Mouse (Mus musculus): ENCODE measurements at regions not wholly inside any gene's neighbourhood (a gene's known extent, or its start where the extent isn't known, plus 50 kb on each side); places are given as distances from the start of the nearest gene placed in this dataset.

DNA sequence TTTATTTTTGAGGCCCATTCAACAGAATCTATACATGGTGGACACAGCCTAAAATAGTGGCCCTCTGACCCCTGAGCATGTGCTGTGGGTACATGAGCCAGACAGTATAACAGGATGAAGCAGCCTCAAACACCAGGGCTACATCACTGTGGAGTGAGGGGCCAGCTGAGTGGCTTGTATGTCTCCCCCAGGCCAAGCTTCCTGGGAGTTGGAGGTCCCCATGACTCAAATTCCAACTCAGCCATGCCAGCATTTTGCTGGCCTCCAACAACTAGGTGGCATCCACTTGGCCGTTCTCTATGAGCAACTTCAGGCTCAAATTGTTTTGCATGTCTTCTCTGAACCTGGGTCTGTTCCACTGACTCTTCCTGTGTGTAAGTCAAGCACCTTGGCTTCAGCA, 121.5 kb downstream of the Emx2 start:
- H3K36me3 ChIP-seq (ENCODE audit: control insufficient read depth, insufficient read depth, low read length), result no peaks in the 10 kb centered on the region
- no peak overlapping the region for H3K9ac ChIP-seq (replicated peaks; ENCODE audit: low read depth, low read length)
- H3K9me3 ChIP-seq (ENCODE audit: control insufficient read depth, low read depth, low read length), result no peaks in the 10 kb centered on the region
- no peak overlapping the region for H3K4me3 ChIP-seq (ENCODE audit: low read depth, low read length)
- H3K4me2 ChIP-seq (replicated peaks; ENCODE audit: low read depth, low read length), result no peak overlapping the region
- H3K27me3 ChIP-seq (ENCODE audit: control insufficient read depth, insufficient read depth, low read length), result no peaks in the 10 kb centered on the region
- H3K27ac ChIP-seq (ENCODE audit: low read length), result no peak overlapping the region
- no peaks in the 10 kb centered on the region for H3K4me1 ChIP-seq (ENCODE audit: control insufficient read depth, insufficient read depth, low read length)
- 83% methylated on average over 1 of the region's 1 CpGs for WGBS
- no peak for ATAC-seq (ENCODE audit: insufficient number of reproducible peaks, insufficient read depth, low FRiP score, low read depth)

DNA sequence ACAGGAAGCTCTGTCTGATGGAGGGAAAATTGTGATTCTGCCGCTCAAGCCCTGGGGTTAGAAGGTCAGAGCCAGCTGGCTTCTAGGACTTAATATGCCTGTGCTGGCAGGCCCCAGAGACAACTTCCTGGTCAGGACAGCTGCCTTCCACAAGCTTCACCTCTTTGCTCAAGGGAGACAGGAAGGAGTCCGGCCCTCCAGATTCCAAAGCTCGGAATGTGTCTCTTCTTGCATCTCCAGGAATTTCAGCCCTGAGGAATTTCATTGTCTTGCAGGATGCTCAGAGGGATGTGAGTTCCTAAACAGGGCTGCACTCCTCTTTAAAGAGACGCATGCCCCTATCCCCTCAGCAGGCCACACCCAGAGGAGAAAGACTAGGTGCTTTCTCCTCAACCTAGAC, 127.7 kb downstream of the Emx2 start:
- Histone ChIP-seq H3K36me3 (ENCODE audit: control insufficient read depth, insufficient read depth, low read length) (no peaks in the 10 kb centered on the region), H3K9me3 (ENCODE audit: control insufficient read depth, low read depth, low read length) (no peaks in the 10 kb centered on the region), H3K27me3 (ENCODE audit: control insufficient read depth, insufficient read depth, low read length) (no peaks in the 10 kb centered on the region), H3K4me1 (ENCODE audit: control insufficient read depth, insufficient read depth, low read length) (0 out of 2 replicates have a peak, but pooled peaks cover 4% of the 10 kb centered on the region), H3K4me3 (ENCODE audit: low read depth, low read length) (no peak overlapping the region), H3K9ac (replicated peaks; ENCODE audit: low read depth, low read length) (no peak overlapping the region), H3K27ac (ENCODE audit: low read length) (no peak overlapping the region), H3K4me2 (replicated peaks; ENCODE audit: low read depth, low read length) (no peak overlapping the region)
- 32% methylated on average over 4 of the region's 4 CpGs for WGBS
- ATAC-seq (ENCODE audit: insufficient number of reproducible peaks, insufficient read depth, low FRiP score, low read depth), result no peak

DNA sequence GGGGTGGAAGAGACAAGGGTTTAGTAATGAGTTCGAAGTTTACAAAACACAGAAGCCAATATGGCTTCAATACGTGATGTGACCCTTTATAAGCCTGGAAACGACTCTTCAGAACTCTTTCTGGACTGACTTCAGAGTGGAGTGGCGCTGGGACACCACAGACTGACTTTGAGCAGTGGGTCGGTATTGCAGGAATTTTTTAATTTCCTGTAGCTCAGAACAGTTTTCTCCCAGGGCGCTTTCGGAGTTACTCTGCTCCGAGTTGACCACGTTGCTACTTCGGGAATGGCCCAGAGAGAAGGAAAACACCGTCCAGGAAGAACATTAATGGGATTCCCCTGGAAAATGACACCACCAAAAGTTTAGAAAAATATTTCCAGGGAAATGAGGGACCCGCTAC, 129.1 kb downstream of the Emx2 start:
- Histone ChIP-seq H3K4me1 (ENCODE audit: control insufficient read depth, insufficient read depth, low read length) (0 out of 2 replicates have a peak, but pooled peaks cover 4% of the 10 kb centered on the region), H3K9me3 (ENCODE audit: control insufficient read depth, low read depth, low read length) (no peaks in the 10 kb centered on the region), H3K27ac (ENCODE audit: low read length) (no peak overlapping the region), H3K36me3 (ENCODE audit: control insufficient read depth, insufficient read depth, low read length) (no peaks in the 10 kb centered on the region), H3K27me3 (ENCODE audit: control insufficient read depth, insufficient read depth, low read length) (no peaks in the 10 kb centered on the region), H3K4me2 (replicated peaks; ENCODE audit: low read depth, low read length) (no peak overlapping the region), H3K9ac (replicated peaks; ENCODE audit: low read depth, low read length) (no peak overlapping the region), H3K4me3 (ENCODE audit: low read depth, low read length) (no peak overlapping the region)
- WGBS, result 69% methylated on average over 12 of the region's 12 CpGs
- no peak for ATAC-seq (ENCODE audit: insufficient number of reproducible peaks, insufficient read depth, low FRiP score, low read depth)

DNA sequence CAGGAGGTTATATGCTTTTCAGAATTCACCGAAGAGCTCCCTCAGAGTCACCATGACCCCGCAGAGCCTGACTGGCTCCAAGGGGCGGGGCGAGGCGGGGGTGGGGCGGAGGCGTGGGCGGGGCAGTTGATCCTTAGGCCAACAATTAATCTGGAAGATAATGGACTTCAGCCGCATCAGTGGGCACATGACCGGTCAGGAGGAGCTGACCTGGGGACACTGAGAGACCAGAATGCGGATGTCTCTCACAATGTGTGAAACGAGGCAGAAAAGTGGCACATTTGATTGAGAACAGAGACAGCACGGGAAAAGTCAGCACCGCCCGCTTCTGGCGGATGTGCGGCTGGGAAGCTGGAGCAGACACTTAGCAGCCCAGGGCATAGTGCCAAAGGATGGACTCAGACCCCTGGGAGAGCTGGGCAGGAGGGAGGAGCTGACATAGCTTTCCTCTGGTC, 129.9 kb downstream of the Emx2 start:
- Histone ChIP-seq H3K4me2 (replicated peaks; ENCODE audit: low read depth, low read length) (peak overlapping the region; percentile 44), H3K4me1 (ENCODE audit: control insufficient read depth, insufficient read depth, low read length) (0 out of 2 replicates have a peak, but pooled peaks cover 4% of the 10 kb centered on the region), H3K27me3 (ENCODE audit: control insufficient read depth, insufficient read depth, low read length) (no peaks in the 10 kb centered on the region), H3K36me3 (ENCODE audit: control insufficient read depth, insufficient read depth, low read length) (no peaks in the 10 kb centered on the region), H3K9ac (replicated peaks; ENCODE audit: low read depth, low read length) (no peak overlapping the region), H3K9me3 (ENCODE audit: control insufficient read depth, low read depth, low read length) (no peaks in the 10 kb centered on the region), H3K4me3 (ENCODE audit: low read depth, low read length) (peak overlapping the region; percentile 14; the same call in 1 of the 2 replicates), H3K27ac (ENCODE audit: low read length) (no peak overlapping the region)
- no peak; the same call in 1 of the 2 replicates for ATAC-seq (ENCODE audit: insufficient number of reproducible peaks, insufficient read depth, low FRiP score, low read depth)
- WGBS, result 15% methylated on average over 17 of the region's 17 CpGs

DNA sequence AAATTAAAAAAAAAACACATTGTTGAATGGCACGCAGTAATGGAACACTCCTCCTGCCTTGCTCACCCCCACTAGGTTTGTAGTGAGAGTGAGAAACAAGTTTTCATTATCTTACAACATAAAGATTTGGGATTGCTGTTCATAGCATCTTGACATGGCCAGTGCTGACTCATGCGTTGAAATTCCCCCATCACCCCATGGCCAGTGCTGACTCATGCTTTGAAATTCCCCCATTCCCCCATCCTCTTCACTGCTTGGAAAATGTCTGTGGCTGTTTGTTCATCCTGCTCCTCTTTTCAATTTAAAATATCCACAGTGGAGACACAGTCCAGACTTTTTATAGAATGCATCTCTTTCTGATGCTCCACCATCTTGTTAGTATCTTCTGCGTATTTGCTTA, 131.8 kb downstream of the Emx2 start:
- no peak overlapping the region for H3K9ac ChIP-seq (replicated peaks; ENCODE audit: low read depth, low read length)
- ATAC-seq (ENCODE audit: insufficient number of reproducible peaks, insufficient read depth, low FRiP score, low read depth), result no peak
- 89% methylated on average over 3 of the region's 3 CpGs for WGBS

DNA sequence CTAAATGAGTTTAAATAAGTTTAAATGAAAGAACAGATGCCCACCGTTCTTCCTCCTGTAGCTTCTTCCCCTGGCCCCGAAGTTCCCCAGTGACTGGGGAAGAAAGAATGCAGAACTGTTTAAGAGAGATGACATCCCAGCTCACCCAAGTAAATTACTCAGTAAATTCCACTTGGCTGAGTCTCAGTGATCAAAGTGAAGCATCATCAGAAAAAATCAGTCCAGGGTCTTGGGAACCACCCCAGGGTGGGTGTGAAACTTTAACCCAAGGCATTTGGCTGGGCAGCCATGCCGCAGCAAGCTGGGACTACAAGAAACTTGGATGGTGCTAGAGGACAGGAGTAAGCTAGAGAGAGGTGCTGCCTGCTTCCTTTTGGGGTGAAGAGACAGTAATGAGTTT, 133.9 kb downstream of the Emx2 start:
- Histone ChIP-seq H3K27ac (ENCODE audit: low read length) (no peak overlapping the region), H3K27me3 (ENCODE audit: control insufficient read depth, insufficient read depth, low read length) (no peaks in the 10 kb centered on the region), H3K4me1 (ENCODE audit: control insufficient read depth, insufficient read depth, low read length) (0 out of 2 replicates have a peak, but pooled peaks cover 4% of the 10 kb centered on the region), H3K9ac (replicated peaks; ENCODE audit: low read depth, low read length) (no peak overlapping the region), H3K4me2 (replicated peaks; ENCODE audit: low read depth, low read length) (no peak overlapping the region), H3K4me3 (ENCODE audit: low read depth, low read length) (no peak overlapping the region), H3K9me3 (ENCODE audit: control insufficient read depth, low read depth, low read length) (no peaks in the 10 kb centered on the region), H3K36me3 (ENCODE audit: control insufficient read depth, insufficient read depth, low read length) (no peaks in the 10 kb centered on the region)
- 49% methylated on average over 3 of the region's 3 CpGs for WGBS
- no peak for ATAC-seq (ENCODE audit: insufficient number of reproducible peaks, insufficient read depth, low FRiP score, low read depth)

More for the DNA sequence above, 131.8 kb downstream of the Emx2 start:
- no peak overlapping the region for H3K4me2 ChIP-seq (replicated peaks; ENCODE audit: low read depth, low read length)
- H3K4me3 ChIP-seq (ENCODE audit: low read depth, low read length), result no peak overlapping the region
- no peak overlapping the region for H3K27ac ChIP-seq (ENCODE audit: low read length)
- H3K4me1 ChIP-seq (ENCODE audit: control insufficient read depth, insufficient read depth, low read length), result 0 out of 2 replicates have a peak, but pooled peaks cover 4% of the 10 kb centered on the region
- H3K36me3 ChIP-seq (ENCODE audit: control insufficient read depth, insufficient read depth, low read length), result no peaks in the 10 kb centered on the region
- no peaks in the 10 kb centered on the region for H3K9me3 ChIP-seq (ENCODE audit: control insufficient read depth, low read depth, low read length)
- H3K27me3 ChIP-seq (ENCODE audit: control insufficient read depth, insufficient read depth, low read length), result no peaks in the 10 kb centered on the region

DNA sequence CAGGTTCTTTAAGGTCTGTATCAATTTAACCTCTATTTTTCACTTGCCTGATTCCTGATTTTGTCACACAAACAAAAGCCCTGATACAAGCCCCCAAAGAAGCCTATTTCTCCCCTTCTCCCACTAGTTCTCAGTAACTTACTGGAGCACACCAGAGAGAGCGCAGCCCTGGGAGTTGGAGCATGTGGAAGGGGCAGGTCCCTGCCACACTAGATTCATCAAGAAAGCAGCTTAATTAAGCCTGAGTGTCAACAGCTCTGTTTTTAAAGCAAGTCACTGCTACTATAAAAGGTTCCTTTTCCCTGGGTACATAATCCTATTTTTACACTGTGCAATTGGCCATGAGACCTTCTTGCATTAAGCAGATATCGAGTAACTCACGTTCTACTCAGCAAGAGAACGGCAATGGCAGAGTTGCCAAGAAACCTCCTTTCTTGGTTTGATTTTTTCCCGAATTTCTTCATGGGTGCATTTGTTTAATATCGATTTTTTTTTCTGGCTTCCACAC, 166.2 kb downstream of the Emx2 start:
- Histone ChIP-seq H3K9me3 (ENCODE audit: control insufficient read depth, low read depth, low read length) (no peaks in the 10 kb centered on the region), H3K36me3 (ENCODE audit: control insufficient read depth, insufficient read depth, low read length) (no peaks in the 10 kb centered on the region), H3K4me1 (ENCODE audit: control insufficient read depth, insufficient read depth, low read length) (no peaks in the 10 kb centered on the region), H3K4me3 (ENCODE audit: low read depth, low read length) (no peak overlapping the region), H3K9ac (replicated peaks; ENCODE audit: low read depth, low read length) (no peak overlapping the region), H3K27me3 (ENCODE audit: control insufficient read depth, insufficient read depth, low read length) (no peaks in the 10 kb centered on the region), H3K27ac (ENCODE audit: low read length) (no peak overlapping the region), H3K4me2 (replicated peaks; ENCODE audit: low read depth, low read length) (no peak overlapping the region)
- 79% methylated on average over 6 of the region's 6 CpGs for WGBS
- no peak for ATAC-seq (ENCODE audit: insufficient number of reproducible peaks, insufficient read depth, low FRiP score, low read depth)

DNA sequence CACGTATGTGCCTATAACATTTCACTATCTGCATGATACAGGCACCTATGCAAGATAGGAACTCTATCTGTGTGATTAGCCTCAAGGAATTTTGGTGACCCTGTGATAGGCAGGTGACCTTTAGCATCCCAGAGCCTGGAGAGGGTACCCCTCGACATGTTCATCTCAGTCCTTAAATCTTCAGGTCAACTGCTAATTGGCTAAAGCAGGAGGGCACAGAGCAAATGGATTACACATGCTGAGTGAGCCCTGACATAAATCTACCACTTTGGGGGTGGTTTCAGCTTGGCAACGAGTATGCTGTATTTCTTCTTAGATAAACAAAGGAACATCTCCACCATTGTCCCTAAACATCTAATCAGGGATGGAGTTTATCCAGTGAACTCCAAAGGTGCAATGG, 169.5 kb downstream of the Emx2 start:
- Histone ChIP-seq H3K27ac (ENCODE audit: low read length) (no peak overlapping the region), H3K4me1 (ENCODE audit: control insufficient read depth, insufficient read depth, low read length) (no peaks in the 10 kb centered on the region), H3K4me2 (replicated peaks; ENCODE audit: low read depth, low read length) (no peak overlapping the region), H3K36me3 (ENCODE audit: control insufficient read depth, insufficient read depth, low read length) (no peaks in the 10 kb centered on the region), H3K27me3 (ENCODE audit: control insufficient read depth, insufficient read depth, low read length) (no peaks in the 10 kb centered on the region), H3K4me3 (ENCODE audit: low read depth, low read length) (no peak overlapping the region), H3K9me3 (ENCODE audit: control insufficient read depth, low read depth, low read length) (no peaks in the 10 kb centered on the region), H3K9ac (replicated peaks; ENCODE audit: low read depth, low read length) (no peak overlapping the region)
- WGBS, result 38% methylated on average over 3 of the region's 3 CpGs
- ATAC-seq (ENCODE audit: insufficient number of reproducible peaks, insufficient read depth, low FRiP score, low read depth), result no peak

Data from stomach, embryonic 14.5 days (tissue).